Mouse (Mus musculus) intestine, embryonic 14.5 days (tissue): ENCODE data around the gene Muc13. TPM values are rescaled to one million over a fixed set of nuclear protein-coding genes. Genes with fewer than 3 reads are reported as not detected.

Source experiments
- ATAC-seq: fragments of 200-750 bp; cut with Nextera tagmentation; replicated peaks from 2 replicates; pipeline ENCODE4 v1.8.0; 2017; ENCODE audit warnings: low read depth, moderate number of reproducible peaks, moderate TSS enrichment, moderate library complexity; ENCODE audit not compliant: low FRiP score, low TSS enrichment
- DNase-seq: peaks from one replicate; pipeline ENCODE4 v3.0.0-alpha.2; 2018; ENCODE audit warnings: low spot score
- H3K27ac ChIP-seq: fragments of 300-500 bp; sonication (generic); 2 replicates; pipeline ENCODE4 v1.5.1; 2014; ENCODE audit warnings: low read depth, mild to moderate bottlenecking, control low read depth
- H3K27me3 ChIP-seq: fragments of 300-500 bp; sonication (generic); replicated peaks from 2 replicates; pipeline ENCODE4 v1.6.1; 2014; ENCODE audit warnings: low read length, control low read depth; ENCODE audit not compliant: control insufficient read depth, insufficient read depth
- H3K36me3 ChIP-seq: fragments of 300-500 bp; sonication (generic); 2 replicates; pipeline ENCODE4 v1.6.1; 2014; ENCODE audit warnings: low read length, control low read depth; ENCODE audit not compliant: control insufficient read depth, insufficient read depth
- H3K4me1 ChIP-seq: fragments of 300-500 bp; sonication (generic); replicated peaks from 2 replicates; pipeline ENCODE4 v1.6.1; 2014; ENCODE audit warnings: low read length, control low read depth, mixed read lengths; ENCODE audit not compliant: control insufficient read depth, insufficient read depth
- H3K4me2 ChIP-seq: fragments of 300-500 bp; sonication (generic); 2 replicates; pipeline ENCODE4 v1.6.1; 2014; ENCODE audit warnings: low read length
- H3K4me3 ChIP-seq: fragments of 300-500 bp; sonication (generic); 2 replicates; pipeline ENCODE4 v1.5.1; 2014; ENCODE audit warnings: low read depth, low read length, control low read depth, mixed read lengths
- H3K9ac ChIP-seq: fragments of 300-500 bp; sonication (generic); 2 replicates; pipeline ENCODE4 v1.6.1; 2014; ENCODE audit warnings: mild to moderate bottlenecking, low read length
- H3K9me3 ChIP-seq: fragments of 300-500 bp; sonication (generic); 2 replicates; pipeline ENCODE4 v1.6.1; 2016; ENCODE audit warnings: low read length, control low read depth; ENCODE audit not compliant: control insufficient read depth
- WGBS: fragments of 180-500 bp; shearing (Covaris S2); extraction: QIAGEN DNeasy Blood & Tissue Kit; methylation state at CpG from one replicate; pipeline ENCODE4 v1.1.7; 2014; 5-methylcytosine and 5-hydroxymethylcytosine counted together
- polyA plus RNA-seq: library from polyadenylated mRNA; unstranded; fragments of >200 nt; fragmentation: Nextera tagmentation; extraction: Ambion mirVana; gene quantifications from 2 replicates; pipeline ENCODE4 v1.2.1, GENCODE M21; 2014

Gene Muc13
- polyA plus RNA-seq, 1 experiment from 2014 or later: 105 TPM

DNA sequence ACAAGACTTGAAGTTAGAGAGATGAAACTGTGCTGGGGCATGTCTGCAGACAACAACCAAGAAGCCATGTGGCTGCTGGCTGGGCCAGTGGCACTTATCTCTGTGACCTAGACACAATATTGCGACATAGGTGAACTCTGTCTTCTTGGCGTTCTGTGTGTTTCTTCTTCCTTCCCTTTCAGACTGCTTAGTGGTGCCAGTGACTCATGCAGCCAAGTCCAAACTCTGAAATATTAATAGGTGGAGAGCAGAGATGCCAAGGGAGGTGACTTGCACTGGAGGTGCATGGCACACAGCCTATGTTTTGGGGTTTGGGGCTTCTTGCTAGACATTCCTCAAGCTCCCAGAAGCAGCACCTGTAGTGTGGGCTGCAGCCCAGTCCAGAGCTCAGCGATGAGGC is 42.8 kb downstream of the Muc13 start:
- no peak for ATAC-seq
- Histone ChIP-seq H3K36me3 (no peaks in the 10 kb centered on the region), H3K9me3 (no peaks in the 10 kb centered on the region), H3K4me1 (peaks cover 39% of the 10 kb centered on the region), H3K27me3 (no peaks in the 10 kb centered on the region), H3K4me3 (no peak overlapping the region), H3K4me2 (no peak overlapping the region), H3K9ac (no peak overlapping the region), H3K27ac (no peak overlapping the region)
- WGBS: 69% methylated on average over 3 of the region's 3 CpGs
- DNase-seq: no peak

DNA sequence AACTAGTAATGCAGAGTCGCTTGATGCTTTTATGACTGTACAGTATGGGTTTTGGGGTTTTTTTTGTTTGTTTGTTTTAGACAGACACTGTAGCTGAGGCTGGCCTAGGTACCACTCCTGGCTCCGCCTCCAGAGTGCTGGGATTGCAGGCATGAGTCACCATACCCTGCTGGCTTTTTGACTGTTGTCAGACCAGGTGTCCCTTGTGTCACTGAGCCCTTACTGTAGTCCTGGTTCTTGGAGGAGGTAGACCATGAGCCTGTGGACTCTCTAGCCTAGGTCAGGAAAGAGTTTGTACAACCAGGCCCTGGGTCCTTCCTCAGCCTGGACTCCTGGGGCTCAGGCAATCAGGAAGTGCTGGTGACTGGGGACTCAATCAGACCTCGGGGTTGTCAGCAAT is 43.4 kb downstream of the Muc13 start:
- H3K9me3 ChIP-seq: no peaks in the 10 kb centered on the region
- no peak overlapping the region for H3K4me2 ChIP-seq
- H3K27me3 ChIP-seq: no peaks in the 10 kb centered on the region
- no peak for DNase-seq
- H3K4me1 ChIP-seq: peaks cover 39% of the 10 kb centered on the region
- 70% methylated on average over 3 of the region's 3 CpGs for WGBS
- no peak overlapping the region for H3K4me3 ChIP-seq
- H3K36me3 ChIP-seq: no peaks in the 10 kb centered on the region
- no peak overlapping the region for H3K9ac ChIP-seq
- no peak overlapping the region for H3K27ac ChIP-seq
- no peak; the same call in 1 of the 2 replicates for ATAC-seq

DNA sequence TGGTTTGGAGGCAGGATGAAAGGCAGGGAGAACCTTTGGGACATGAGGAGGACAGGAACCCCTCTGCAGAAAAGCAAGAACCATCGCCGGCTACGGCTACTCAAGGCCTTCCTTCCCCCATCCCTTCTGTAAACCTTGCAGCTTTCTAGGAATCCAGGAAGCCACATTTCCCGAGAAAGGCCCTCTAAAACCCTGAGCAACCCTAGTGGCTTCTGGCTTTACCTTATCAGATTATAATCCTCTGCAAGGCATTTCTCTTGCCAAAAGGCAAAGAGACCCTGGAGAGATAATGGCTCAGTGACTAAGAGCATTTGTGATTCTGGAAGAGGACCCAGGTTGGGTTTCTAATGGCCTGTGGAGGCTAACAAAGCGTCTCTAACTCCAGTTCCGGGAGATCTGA is 46.8 kb downstream of the Muc13 start:
- no peaks in the 10 kb centered on the region for H3K36me3 ChIP-seq
- H3K4me3 ChIP-seq: no peak overlapping the region
- no peak overlapping the region for H3K9ac ChIP-seq
- H3K4me1 ChIP-seq: peaks cover 12% of the 10 kb centered on the region; the same call in 1 of the 2 replicates
- no peak overlapping the region for H3K27ac ChIP-seq
- 44% methylated on average over 6 of the region's 6 CpGs for WGBS
- ATAC-seq: no peak
- H3K9me3 ChIP-seq: no peaks in the 10 kb centered on the region
- DNase-seq: no peak
- H3K27me3 ChIP-seq: no peaks in the 10 kb centered on the region
- H3K4me2 ChIP-seq: no peak overlapping the region

DNA sequence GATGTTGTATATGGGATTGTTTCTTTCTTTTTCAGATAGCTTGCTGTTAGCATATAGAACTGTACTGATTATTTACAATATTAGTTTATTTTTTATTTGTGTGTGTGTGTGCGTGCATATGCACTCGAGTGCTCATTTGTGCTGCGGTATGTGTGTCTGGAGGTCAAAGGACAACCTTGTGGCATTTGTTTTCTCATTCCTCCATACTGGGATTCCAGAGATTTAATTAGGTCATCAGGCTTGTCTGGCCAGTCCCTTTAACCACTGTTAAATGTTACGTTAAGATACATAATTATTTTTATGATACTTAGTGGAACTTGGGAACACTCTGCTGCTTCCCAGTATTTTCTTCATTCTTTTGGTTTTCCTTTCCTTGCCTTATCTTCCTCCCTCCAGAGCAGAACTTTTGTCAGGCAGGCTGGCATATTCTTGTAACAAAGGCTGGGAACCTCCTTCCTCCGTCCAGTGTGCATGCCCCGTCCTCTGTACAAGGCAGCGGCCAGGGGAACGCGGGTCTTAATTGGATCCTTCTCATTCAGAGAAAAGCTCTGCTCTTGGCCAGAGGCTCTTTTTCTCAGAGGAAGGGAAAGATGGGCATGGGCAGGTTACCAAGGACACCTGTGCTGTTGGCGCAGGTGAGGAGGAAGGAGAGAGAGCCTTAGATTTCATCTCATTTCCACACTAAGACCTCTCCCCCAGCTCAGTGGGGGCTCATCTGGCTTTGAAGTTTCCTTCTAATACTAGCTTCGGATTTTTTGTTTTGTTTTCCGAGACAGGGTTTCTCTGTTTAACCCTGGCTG is 48.4 kb downstream of the Muc13 start:
- DNase-seq: no peak
- no peak for ATAC-seq
- Histone ChIP-seq H3K27me3 (no peaks in the 10 kb centered on the region), H3K36me3 (peaks cover 3% of the 10 kb centered on the region; the same call in 1 of the 2 replicates), H3K4me3 (no peak overlapping the region), H3K27ac (no peak overlapping the region), H3K4me1 (peaks cover 12% of the 10 kb centered on the region; the same call in 1 of the 2 replicates), H3K9me3 (no peaks in the 10 kb centered on the region), H3K4me2 (no peak overlapping the region), H3K9ac (no peak overlapping the region)
- 78% methylated on average over 12 of the region's 12 CpGs for WGBS

DNA sequence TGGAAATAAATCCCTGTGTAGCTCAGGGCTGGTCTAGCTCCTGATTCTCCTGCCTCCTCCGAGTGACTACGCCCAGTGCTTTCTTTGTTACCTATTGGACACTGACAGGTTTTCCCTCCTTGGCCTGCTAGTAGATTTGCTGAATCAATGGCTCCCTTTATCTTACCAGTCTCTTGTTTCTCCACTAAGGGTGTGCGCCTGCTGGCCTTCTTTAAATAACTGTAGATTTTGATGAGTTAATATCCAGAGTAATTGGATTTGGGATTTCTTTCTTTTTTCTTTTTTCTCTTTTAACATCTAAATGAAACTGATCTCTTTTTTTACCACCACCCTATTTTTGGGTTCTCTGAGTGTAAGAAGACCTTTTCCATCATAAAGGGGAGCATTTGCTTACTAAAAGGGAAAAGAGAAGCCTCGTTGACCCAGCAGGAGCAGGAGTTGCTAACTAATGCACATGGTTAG is 50.3 kb downstream of the Muc13 start:
- DNase-seq: no peak
- Histone ChIP-seq H3K27ac (no peak overlapping the region), H3K36me3 (peaks cover 3% of the 10 kb centered on the region; the same call in 1 of the 2 replicates), H3K9ac (no peak overlapping the region), H3K4me1 (peaks cover 9% of the 10 kb centered on the region; the same call in 1 of the 2 replicates), H3K4me3 (no peak overlapping the region), H3K4me2 (no peak overlapping the region), H3K27me3 (no peaks in the 10 kb centered on the region), H3K9me3 (no peaks in the 10 kb centered on the region)
- ATAC-seq: no peak
- WGBS: 61% methylated on average over 4 of the region's 4 CpGs

DNA sequence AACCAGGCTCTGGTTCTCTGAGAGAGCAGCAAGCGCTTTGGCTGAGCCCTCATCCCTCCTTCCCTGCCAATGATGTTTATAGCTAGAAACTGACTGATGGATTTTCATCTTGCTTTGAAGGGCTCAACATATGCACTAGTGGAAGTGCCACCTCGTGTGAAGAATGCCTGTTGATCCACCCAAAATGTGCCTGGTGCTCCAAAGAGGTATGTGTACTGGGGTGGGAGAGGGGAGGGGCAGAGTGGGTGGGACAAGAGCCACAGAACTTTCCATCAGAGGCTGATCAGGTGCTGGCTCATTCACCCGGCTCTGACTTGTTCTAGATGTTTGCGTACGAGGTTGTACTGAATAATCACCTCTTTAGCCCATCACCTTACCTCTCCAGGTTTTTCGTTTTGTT is 51.0 kb downstream of the Muc13 start:
- Histone ChIP-seq H3K27me3 (no peaks in the 10 kb centered on the region), H3K9ac (no peak overlapping the region), H3K4me2 (no peak overlapping the region), H3K36me3 (peaks cover 3% of the 10 kb centered on the region; the same call in 1 of the 2 replicates), H3K4me1 (peaks cover 9% of the 10 kb centered on the region; the same call in 1 of the 2 replicates), H3K9me3 (no peaks in the 10 kb centered on the region), H3K4me3 (no peak overlapping the region), H3K27ac (no peak overlapping the region)
- DNase-seq (no peak), ATAC-seq (no peak)
- WGBS: 78% methylated on average over 6 of the region's 6 CpGs

DNA sequence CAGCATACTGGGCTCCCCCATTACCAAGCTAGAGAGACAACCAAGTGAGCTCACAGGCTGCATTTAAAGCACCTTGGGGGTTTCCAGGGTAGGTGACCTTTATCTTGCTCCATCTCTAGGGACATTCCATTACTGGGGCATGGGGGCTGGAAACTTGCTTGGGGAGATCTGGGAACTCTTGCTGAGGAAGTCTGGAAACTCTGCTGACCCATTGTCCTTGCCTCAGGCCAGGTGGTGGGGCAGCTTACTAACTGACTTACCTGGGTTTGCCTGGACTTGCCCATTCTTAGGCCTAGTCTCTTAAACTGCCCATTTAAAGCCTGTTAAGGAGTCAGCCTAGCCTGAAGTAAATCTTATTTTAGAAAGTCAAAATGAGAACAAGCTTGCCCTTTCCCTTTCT is 59.4 kb downstream of the Muc13 start:
- no peak for ATAC-seq
- Histone ChIP-seq H3K4me1 (no peaks in the 10 kb centered on the region), H3K4me3 (no peak overlapping the region), H3K36me3 (no peaks in the 10 kb centered on the region), H3K4me2 (no peak overlapping the region), H3K27ac (no peak overlapping the region), H3K9me3 (no peaks in the 10 kb centered on the region), H3K27me3 (no peaks in the 10 kb centered on the region), H3K9ac (no peak overlapping the region)
- no peak for DNase-seq

DNA sequence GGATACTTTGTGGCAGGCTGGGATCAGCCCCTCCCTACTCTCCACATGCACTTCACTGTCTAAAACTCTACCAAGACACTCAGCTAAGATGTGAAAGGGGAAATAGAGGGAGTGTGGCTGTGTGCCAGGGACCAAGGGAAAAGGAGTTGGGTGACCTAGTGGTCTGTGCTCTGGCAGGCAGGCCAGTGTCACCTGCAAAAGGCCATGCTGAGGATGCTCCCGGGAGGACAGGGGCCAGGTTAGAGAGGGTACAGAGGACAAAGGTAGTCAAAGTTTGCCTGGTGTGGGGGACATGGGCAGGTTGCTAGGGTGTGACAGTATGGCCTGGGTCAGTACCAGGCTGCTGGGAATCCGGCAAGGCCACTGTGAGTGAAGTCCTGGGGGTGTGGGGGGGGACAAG is 64.9 kb downstream of the Muc13 start:
- ATAC-seq: no peak

DNA sequence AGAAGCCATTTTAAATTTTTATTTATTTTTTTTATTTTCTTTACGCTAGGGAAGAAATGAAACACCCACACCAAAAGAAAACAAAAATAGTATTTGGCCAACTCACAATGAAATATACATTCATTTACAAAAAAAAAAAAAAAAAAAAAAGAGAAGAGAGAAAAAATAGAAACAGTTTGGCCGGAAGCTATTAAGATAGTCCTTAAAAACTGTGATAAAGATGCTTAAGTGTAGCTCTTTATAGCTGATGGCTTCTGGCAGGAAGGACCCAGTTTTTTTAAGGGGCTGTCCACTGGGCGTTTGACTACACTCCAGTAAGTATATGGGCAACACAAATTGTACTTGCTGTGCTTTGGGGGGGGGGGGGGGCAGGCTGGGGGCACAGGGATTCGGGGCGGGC is 65.5 kb downstream of the Muc13 start:
- Histone ChIP-seq H3K4me2 (no peak overlapping the region), H3K4me1 (no peaks in the 10 kb centered on the region), H3K9ac (no peak overlapping the region), H3K9me3 (no peaks in the 10 kb centered on the region), H3K4me3 (no peak overlapping the region), H3K36me3 (no peaks in the 10 kb centered on the region), H3K27ac (no peak overlapping the region), H3K27me3 (no peaks in the 10 kb centered on the region)
- no peak for DNase-seq
- WGBS: 75% methylated on average over 5 of the region's 5 CpGs
- no peak for ATAC-seq

More for the DNA sequence above, 64.9 kb downstream of the Muc13 start:
- H3K27ac ChIP-seq: no peak overlapping the region
- no peaks in the 10 kb centered on the region for H3K36me3 ChIP-seq
- H3K9ac ChIP-seq: no peak overlapping the region
- H3K27me3 ChIP-seq: no peaks in the 10 kb centered on the region
- no peak overlapping the region for H3K4me3 ChIP-seq
- H3K9me3 ChIP-seq: no peaks in the 10 kb centered on the region
- no peak for DNase-seq
- WGBS: 76% methylated on average over 2 of the region's 2 CpGs
- no peaks in the 10 kb centered on the region for H3K4me1 ChIP-seq
- H3K4me2 ChIP-seq: no peak overlapping the region
